Mouse (Mus musculus): Measurements from ENCODE around the gene Add2.

- TF ChIP-seq CTCF (IDR thresholded peaks at IDR 0.05; ENCODE audit: control insufficient read depth, insufficient read depth, insufficient read length): no peak
- no peak for TF ChIP-seq MAX (IDR thresholded peaks at IDR 0.05)
- no peak for TF ChIP-seq USF1 (IDR thresholded peaks at IDR 0.05; ENCODE audit: low read depth)
- no peak for TF ChIP-seq MYOG (IDR thresholded peaks at IDR 0.05; ENCODE audit: control insufficient read depth, extremely low read depth, insufficient read length)
- TF ChIP-seq CEBPB (IDR thresholded peaks at IDR 0.05; ENCODE audit: low read depth): no peak
Measured at GRCm38 (mm10) chr6:86038901-86039300, 10.4 kb downstream of the Add2 start.
